Mouse (Mus musculus): ENCODE data around the gene Idi1.
"Not testable (repeated sequence)": the region's sequence is repeated elsewhere in the genome, so short reads cannot be mapped to it uniquely, and the experiment has no call there.

The Idi1 gene

DNA sequence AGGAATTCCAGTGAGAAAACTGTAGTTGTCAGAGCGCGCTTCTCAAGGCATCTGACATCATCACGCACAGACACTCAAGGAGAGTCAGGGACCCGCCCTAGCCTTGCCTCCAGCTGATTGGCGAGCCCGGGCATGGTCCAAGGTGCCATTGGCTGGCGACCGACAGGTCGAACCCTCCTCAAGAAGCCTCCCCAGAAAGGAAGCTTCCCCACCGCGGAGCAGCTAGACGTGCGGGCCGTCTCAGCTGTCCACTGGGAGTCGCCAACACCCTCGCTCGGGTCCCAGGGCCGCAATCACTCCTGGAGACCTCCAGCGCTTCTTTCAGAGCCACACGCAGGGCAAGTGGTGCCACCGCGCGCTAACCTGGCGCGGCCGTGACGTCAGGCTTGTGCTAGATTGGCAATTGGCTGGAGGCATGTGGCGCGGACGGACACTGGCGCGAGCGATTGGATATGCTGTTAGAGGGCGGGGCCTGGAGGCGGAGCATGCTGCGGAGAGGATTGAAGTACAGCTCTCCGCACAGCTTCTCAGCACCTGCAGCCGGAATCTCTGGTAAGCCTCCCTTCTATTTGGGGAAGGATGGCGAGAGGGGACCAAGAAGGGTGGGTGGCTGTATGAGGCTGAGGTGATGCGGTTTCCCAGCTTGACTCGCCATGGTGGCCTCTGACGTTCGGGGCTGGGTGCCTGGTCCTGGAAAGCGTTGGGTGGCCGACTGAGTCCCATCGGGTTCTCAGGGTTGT lies at the start of gene Idi1:
TSS of gene Idi1 (plus strand) at position 57 of the 740 bp plus-strand sequence.
- peak; percentile 98 for DNase-seq (ENCODE audit: low spot score)

DNA sequence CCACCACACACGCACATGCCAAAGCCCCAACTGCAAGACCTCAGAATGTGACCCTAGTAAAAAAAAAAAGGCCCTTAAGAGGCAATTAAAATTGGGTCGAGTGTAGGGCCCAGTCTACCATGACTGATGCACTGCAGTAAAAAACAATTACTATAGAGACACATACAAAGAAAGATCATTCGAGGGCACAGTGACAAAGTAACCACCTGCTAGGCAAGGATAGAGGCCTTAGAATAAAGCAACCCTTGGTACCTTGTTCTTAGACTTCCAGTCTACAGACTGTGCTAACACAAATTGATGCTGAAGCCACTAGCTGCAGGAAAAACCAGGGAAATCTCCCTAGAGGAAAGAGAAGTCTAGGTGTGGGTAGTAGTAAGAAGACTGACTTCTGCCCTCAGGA lies 46.9 kb upstream of the Idi1 start:
- DNase-seq (ENCODE audit: low spot score) = peak; percentile 59

DNA sequence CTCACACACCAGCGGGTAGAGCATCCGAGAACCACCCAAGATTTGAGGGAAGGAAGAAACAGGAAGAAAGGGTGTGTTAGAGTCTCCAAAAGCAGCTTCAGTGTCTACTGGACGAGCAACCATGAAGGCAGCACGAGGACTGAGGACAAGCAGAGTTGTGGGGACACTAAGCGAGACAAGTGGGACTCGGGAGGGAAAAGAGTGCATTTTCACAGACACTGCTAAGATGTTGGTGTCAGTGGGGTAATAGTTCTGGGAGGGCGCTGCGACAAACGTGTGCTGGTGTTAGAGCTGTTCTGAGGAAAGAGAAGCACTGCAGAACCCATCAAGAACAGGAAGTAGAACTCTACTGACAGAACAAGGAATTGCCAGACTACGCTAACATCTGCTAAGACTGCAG lies 46.2 kb upstream of the Idi1 start:
- no peak for DNase-seq (ENCODE audit: low spot score)

DNA sequence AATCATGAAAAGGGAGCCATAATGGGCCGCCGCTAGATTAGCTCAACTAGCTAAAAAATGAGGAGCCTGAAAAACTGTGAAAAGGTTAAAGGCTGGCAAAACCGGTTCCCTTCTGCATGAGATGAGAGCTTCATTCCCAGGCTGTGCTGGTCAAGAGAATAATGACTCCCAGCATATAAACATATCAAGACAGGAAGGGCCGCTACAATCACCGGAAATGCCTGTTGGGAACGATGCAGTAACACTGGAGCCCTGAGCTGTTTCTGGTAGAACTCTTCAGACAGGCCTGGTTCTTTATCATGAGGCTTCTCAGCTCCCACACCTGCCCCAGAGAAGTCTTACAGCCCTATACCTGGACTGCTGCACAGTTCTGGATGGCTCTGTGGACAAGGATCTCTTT lies 45.4 kb upstream of the Idi1 start:
- DNase-seq (ENCODE audit: low spot score) = no peak

DNA sequence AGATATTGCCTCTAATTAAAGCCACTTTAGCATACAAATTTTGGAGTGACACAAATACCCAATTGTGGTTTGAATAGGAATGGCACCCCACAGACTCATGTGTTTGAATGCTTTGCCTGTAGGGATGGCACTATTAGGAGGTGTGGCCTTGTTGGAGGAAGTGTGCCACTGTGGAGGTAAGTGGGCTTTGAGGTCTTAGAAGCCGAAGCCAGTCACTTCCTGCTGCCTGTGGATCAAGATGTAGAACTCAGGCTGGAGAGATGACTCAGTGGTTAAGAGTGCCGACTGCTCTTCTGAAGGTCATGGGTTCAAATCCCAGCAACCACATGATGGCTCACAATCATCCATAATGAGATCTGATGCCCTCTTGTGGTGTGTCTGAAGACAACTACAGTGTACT lies 44.4 kb upstream of the Idi1 start:
- DNase-seq (ENCODE audit: low spot score) = no peak

DNA sequence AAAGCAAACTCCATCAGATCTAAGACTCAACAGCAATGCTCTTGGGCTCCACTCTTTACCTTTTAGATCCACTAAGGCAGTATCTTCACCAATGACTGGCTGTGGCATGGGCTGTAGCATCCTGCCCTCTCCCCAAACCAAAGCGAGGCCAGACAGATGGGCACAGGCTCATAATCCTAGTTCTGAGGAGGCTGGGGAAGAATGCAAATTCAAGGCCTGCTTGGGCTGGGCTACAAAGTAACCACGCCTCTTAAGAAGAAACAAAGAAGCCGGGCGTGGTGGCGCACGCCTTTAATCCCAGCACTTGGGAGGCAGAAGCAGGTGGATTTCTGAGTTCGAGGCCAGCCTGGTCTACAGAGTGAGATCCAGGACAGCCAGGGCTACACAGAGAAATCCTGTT lies 43.5 kb upstream of the Idi1 start:
- not testable (repeated sequence) for DNase-seq (ENCODE audit: low spot score)

DNA sequence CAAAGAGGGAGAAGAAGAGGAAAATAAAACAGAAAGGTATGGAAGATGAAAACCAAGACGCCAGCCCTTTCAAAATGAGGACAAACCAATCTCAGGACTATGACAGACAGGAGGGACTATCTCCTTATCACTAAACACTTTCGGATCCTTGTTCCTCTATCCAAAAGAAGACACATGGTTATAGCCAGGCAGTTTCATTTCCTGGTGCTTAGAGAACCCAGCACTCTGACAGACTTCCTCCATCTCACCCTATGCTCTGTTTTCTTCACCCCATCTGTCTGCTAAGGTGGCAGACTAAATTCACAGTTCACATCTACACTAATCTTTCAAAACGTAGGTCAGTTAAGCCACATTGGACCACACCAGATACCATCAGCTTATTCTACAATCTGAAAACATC lies 43.0 kb upstream of the Idi1 start:
- no peak for DNase-seq (ENCODE audit: low spot score)

DNA sequence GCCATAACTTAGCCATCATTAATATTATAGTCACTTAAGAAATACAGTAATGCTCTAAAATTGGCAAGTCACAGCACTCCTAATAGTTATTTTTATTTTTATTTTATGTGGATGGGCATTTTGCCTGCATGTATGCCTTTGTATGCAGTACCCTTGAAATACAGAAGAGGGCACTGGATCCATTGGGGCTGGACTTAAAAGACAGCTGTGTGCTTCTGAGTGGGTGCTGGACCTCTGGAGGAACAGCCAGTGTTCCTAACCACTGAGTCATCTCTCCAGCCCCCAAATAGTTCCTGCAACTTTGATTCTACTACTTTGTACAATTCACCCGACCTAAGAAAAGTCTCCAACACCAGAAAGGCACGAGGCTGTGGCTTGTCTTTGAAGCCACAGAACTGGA lies 37.6 kb upstream of the Idi1 start:
- DNase-seq (ENCODE audit: low spot score) = peak; percentile 49

DNA sequence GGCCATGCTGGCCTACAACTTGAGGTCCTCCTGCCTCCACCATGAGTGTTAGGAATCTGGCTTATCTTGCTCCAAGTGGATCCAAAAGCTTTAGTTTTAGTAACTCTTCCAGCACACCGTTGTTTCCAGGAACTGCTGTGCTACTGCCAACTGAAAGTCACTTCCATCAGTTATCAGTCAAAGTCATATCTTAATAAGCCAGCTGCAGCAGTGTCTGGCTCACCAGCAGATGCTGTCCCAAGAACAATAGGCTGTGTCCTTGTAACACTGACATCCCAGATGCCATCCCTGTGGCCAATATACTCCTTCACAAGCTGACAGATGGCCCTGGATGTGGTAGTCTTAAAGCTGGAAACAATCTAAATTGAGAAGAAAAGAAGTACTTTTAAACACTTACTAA lies 36.0 kb upstream of the Idi1 start:
- DNase-seq (ENCODE audit: low spot score) = peak; percentile 20

DNA sequence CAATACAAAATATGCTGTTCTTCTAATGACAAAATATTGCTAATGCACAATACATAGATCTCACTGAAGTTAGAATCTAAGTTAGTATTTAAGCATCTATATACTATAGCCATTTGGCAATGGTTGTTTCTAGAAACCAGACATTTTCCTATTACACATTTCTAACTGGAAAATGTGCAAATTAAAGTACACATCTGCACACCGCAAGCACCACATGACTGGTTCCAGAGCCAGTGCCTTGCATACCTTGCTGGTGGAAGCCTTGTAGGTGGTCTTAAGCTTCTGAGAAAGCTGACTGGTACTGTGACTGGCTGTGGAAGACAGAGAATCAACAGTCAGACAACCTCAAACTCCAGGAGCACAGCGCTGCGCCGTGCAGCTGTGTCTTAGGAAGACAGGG lies 31.9 kb upstream of the Idi1 start:
- DNase-seq (ENCODE audit: low spot score) = no peak

DNA sequence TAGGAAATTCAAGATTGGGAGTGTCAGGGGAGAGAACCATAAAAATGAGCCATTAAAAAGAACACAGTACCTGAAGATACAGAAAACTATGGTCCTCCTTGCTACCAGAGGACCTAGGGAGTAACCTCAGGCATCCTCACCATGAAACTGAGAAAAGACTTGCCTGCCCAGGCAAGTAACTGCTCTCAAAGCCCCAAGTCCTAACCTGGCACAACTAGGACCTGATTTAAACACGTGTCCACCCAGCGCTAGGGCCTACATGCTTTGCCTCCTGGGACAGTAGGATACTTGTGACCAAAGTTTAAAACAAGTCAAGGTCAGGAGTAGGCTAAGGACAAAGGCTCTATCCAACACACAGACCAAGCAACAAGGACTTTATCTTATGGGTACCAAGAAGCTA lies 30.5 kb upstream of the Idi1 start:
- DNase-seq (ENCODE audit: low spot score) = no peak

DNA sequence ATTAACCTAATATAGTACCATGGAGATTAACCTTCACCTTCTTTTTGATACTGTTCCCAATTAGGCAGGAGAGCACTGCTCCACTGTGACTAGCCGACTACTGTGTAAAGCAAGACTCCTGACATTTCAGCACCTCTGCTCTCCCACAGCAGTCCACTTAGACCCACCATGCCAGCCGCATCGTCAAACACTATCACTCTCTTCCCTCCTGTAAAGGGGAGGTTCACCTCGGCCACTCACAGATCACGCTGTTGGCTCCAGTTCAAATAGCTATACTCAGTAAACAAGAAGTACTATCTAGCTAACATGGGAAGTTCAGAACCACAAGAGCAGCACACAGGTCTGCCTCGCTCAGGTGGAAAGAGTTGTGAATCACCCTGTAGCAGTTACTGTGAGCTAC lies 26.8 kb upstream of the Idi1 start:
- no peak for DNase-seq (ENCODE audit: low spot score)

DNA sequence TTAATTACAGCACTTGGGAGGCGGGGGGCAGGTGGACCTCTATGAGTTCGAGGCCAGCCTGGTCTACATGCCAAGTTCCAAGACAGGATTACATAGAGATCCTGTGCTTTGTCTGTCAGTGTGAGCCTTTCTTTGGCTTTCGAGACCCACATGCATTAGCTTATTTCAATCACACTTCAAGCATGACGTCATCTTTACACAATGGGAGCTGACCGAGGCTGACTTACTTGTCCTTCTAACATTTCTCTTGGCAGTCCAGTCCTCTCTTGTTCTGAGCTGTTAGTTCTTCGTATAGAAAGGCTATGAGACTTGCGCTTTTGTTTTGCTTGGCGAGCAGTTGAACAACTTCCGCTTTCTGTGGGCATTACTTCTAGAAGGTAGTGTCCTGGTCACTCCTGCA lies 24.4 kb upstream of the Idi1 start:
- no peak for DNase-seq (ENCODE audit: low spot score)

DNA sequence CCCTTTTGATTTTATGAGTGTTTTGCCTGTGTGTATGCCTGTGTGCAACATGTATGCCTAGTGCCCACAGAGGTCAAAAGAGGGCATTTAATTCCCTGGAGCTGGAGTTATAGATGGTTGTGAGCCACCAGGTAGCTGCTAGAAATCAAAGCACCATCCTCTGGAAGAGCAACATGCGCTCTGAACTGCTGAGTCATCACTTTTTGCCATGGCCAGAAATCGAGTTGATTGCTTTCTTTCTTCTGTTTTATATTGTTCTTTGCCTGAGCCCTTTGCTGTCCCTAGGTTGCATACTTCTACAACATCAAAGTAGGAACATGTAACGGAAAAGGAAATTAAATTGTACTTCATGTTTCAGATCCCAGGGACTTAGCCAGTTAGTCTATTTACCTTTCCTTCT lies 20.3 kb upstream of the Idi1 start:
- no peak for DNase-seq (ENCODE audit: low spot score)

DNA sequence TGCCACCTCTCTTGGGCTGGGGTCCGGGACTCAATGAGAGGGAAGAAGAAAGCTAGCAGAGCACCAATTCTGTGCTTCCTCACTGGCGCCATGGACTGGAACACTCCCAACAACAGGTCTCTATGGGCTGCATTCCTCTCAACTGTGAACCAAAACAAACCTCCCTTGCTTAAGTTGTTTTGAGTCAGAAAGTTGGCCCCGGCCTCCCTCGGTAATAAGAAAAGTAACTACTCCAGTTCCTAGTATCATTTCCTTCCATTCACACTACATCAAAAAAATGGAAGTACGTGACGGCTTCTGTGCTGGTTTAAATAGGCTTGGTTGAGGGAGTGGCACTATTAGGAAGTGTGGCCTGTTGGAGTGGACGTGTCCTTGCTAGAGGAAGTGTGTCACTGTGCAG lies 18.7 kb upstream of the Idi1 start:
- DNase-seq (ENCODE audit: low spot score) = no peak

DNA sequence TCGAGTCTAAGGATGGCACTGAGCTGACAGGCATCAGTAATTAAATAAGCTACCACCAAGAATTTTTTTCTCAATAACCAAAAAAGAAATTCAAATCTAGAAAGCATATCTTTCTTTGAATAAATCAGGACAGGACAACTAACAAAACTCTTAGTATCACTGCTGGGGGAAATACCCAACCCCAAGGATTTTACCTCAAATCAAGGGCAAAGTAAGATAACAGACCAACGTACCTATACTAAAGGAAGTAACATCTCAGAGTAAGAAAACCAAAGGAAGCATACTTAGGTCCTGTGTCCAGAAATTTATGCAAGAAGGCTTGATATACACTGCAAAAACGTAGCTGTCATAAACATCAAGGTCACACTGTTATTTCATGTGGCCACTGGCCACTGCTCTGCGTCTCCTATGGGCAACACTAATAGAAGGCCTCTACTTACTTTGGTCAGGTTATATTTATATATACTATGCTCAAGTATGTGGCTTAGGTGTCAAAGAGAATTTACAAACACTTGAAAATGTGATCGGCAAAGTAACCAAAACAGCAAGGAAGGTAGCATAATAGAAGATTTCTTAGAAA lies 15.6 kb upstream of the Idi1 start:
- no peak for DNase-seq (ENCODE audit: low spot score)

DNA sequence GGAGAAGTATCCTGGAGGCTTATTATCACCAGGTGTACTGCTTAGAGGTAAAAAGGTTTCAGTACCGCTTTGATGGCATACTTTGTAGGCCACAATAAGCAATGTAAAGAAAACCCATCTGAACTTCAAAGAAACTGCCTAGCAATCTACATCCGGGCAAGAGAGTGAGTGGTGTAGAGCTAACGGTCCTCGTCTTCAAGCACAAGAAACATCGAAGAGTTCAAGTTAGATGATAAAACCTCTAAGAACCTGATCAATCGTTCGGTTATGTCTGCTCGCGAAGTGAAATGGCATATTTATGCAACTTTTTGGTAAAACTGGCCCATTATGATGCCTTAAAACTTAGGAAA lies 15.2 kb upstream of the Idi1 start:
- DNase-seq (ENCODE audit: low spot score) = no peak

DNA sequence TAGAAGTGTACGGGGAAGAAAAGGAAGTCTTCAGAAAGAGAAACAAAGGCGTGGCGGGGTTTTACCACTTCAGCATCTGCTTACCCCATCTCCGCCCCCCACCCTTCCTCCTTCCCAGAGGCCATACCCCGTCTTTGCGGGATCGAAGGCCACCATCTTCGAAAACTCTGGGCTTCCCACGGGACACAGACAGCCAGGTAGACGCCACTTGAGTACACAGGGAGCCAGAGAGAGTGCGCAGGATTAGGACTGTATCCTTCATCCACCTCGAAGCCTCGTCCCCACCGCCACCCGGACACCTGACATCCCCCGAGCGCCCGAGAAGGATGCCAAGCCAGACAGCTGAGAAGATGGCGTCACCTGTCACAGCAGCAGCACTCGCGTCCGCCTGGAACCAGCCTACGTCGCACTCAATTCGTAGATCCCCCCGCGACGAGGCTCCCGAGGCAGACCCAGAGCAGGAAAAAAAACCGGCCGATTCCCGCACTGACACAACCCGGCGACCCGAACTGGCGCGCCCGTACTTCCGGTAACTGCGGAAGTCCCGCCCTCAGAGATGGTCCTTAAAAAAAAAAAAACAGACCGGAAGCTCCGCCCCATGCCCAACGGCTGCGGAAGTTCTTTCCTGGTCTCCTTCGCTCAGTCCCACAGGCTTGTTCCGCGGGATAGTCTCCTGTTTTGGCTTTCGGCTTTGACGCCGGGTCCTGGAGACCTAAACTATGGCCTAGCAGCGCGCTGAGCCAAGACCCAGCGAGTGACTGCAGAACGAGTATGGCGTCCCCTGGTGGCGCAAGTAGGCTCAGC lies 14.6 kb upstream of the Idi1 start:
- DNase-seq (ENCODE audit: low spot score) = peak; percentile 92

DNA sequence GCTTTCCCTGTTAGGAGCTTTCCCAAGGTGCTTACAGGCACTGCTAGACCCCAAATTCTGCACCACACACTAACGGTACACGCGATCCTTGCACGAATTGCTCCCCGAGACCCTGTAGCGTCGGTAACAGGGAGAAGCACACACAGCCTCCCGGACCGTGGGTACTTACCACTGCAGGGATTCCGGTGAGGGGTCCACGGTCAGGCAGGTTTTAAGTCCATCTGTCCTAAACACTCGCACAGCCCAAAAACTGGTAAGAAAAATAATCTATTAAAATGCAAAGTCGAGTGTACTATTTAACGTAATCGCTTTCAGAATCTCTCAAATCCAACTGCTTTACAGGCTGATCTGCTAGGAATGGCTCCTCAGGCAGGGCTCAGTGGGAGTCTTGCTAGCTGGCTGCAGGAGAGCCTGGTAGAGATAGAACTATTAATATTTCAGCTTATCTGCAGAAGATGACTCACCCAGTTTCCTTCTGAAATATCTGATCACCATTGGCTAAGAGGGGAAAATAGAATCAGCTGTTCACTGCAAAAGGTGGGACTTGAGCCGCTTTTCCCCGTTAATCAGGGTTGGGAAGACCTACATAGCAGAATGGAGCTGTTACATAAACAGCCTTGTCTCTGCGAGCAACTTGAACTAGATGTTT lies 13.9 kb upstream of the Idi1 start, which contains the start of gene Wdr37:
TSS of gene Wdr37 (minus strand) at position 596 of the 649 bp plus-strand sequence.
- peak; percentile 50 for DNase-seq (ENCODE audit: low spot score)

DNA sequence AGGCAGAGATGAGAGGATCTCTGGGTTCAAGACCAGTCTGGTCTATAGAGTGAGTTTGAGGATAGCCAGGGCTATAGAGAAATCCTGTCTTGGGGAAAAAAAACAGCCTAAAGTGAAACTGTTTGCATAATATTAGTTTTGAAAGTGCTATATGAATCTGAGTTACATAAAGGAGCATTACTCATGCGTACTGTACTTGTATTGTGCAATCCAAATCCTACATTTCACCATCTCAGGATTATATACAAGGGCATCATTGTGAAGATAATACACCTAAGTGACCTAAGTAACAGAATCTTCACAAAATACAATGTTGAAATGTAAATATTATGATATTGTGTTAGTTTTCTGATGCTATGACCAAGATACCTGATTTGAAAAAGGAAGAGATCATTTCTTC lies 11.5 kb upstream of the Idi1 start:
- DNase-seq (ENCODE audit: low spot score) = no peak

DNA sequence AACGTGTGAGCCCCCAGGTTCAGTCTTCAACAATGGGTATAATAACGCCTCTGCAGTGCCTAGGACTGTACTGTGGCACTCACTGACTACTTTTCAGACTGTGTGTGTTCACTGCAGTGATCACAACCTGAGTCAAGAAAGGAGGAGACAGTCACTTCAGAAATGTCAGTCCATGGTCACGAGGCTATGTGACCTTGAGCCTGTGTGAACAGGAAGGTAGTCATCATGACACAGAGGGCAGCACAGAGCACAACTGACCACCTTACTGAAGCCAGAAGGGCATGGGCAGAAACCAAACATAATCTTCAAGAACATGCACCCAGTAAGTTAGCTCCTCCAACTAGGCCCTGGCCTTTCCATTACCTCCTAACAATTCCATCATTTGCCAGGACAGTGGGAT lies 3.7 kb upstream of the Idi1 start:
- DNase-seq (ENCODE audit: low spot score) = no peak

DNA sequence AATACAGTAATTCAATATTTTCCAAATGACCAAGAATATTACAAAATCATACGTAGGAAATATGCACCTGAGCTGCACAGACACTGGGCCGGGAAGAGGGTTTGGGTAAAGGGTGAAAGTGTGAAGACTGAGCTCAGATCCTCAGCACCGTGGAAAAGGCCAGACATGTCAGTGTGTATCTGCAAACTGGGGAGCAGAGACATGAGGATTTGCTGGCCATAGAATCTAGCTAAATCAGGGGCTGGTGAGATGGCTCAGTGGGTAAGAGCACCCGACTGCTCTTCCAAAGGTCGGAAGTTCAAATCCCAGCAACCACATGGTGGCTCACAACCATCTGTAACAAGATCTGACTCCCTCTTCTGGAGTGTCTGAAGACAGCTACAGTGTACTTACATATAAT lies 1.4 kb upstream of the Idi1 start:
- DNase-seq (ENCODE audit: low spot score) = not testable (repeated sequence)

DNA sequence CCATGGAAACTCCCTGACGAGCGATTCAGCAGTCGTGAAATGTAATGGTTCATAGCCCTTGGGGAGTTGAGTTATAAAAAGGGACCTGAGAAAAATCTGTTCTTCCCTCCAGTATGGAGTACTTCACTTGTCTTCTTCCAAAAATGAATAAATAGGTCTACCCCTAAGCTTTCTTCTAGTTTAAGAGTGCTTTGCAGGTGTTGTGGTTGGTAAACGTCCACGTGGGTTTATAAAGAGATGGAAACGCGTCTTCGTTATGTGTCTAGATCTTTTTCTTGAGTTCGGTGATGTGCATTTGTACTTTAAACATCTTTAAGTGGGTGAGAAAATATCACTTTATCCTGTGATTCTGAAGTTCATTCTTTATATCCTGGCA lies 872 bp downstream of the Idi1 start:
- no peak for DNase-seq (ENCODE audit: low spot score)

Measured in retina, embryonic 14.5 days (tissue).